Mouse (Mus musculus): ENCODE data around the gene Socs1. TPM values are rescaled to one million over a fixed set of nuclear protein-coding genes. Genes with fewer than 3 reads are reported as not detected.
A peak's percentile ranks its signal among the peaks of the same experiment; 100 is the strongest.

The Socs1 gene
- total and polyA plus RNA-seq, 2 experiments from 2014 or later = 4.6 to 7.9 TPM

DNA sequence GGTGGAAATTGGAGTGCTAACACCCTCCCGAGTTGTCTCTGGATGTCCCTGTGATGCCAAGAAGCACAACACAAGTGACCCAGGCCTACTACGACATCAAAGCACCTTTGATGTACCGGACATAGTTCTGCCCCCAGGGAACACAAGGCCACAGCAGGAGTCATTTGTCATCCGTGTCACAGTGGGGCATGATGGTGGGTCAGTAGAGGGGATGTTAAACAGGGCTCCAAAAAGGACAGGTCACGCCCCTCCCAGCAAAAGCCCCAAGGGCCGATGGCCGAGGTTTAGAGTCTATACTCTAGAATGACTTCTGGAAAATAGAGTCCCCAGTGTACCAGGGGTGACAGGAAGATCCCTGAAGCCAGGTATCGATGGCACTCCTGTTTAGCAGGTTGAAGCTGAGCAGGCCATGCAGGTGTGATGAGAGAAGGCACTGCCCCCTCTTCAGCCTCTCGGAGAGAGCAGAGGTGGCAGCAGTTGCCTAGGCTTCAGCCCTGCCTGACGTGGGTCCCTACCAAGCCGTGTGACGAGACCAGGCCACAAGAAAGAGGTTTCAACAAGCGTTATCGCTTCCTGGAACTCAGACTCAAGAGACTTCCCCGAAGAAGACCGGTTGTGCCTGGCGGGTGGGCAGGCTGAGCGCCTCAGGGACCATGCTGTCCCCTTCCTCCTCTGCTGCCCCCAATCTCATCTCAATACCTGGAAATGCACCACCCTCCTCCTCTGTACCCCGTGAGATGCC is 13.4 kb downstream of the Socs1 start:
- H3K4me2 ChIP-seq (ENCODE audit: low read depth, low read length, poor library complexity, severe bottlenecking) = no peak overlapping the region
- no peak for ATAC-seq (ENCODE audit: low FRiP score)
- no peak overlapping the region for H3K27ac ChIP-seq (ENCODE audit: low read depth, low read length)
- no peak overlapping the region for H3K4me3 ChIP-seq (ENCODE audit: low read depth, low read length)
- H3K9me3 ChIP-seq (ENCODE audit: low read length) = no peaks in the 10 kb centered on the region
- TF ChIP-seq CTCF (IDR thresholded peaks at IDR 0.05) = no peak
- H3K9ac ChIP-seq (replicated peaks; ENCODE audit: low read length, poor library complexity, severe bottlenecking) = no peak overlapping the region
- 66% methylated on average over 19 of the region's 19 CpGs for WGBS
- H3K27me3 ChIP-seq (ENCODE audit: insufficient read depth, low read length) = no peaks in the 10 kb centered on the region
- H3K36me3 ChIP-seq (ENCODE audit: insufficient read depth, low read length) = no peaks in the 10 kb centered on the region
- H3K4me1 ChIP-seq (ENCODE audit: insufficient read depth, low read length) = no peaks in the 10 kb centered on the region
- no peak for DNase-seq (ENCODE audit: low spot score)

DNA sequence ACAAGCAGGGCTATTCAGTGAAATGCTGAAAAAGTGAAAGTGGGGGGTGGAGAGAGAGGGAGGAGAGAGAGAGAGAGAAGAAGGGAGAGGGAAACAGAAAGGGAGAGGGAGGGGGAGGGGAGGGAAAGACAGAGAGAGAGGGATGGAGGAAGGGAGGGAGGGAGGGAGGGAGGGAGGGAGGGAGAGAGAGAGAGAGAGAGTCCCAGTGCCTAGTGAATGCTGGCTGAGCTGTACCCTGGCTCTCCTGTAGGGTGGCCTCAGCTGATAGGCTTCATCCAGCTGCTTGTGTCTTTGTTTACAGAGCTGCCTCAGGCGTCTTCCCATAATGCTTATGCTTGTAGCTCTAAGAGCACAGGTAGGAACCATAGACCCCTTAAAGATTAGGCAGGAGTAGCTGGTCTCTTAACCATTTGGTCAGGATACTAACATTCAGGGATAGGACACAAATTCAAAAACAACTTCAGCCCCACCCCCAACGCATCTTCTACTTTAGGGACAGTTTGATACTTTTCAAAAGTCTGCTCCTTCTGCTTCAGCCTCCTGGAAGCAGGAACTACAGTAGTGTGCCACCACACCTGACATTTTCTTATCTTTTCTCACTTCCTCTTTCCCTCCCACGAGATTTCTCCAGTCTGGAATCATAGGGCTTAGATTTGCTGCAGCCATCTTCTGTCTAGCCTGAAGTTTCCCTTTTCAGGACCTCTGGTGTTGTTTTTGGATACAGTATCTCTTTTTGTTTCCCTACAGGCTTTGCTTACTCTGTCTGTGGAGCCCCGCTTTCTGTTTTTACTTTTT is 14.6 kb downstream of the Socs1 start:
- Histone ChIP-seq H3K9me3 (ENCODE audit: low read length) (no peaks in the 10 kb centered on the region), H3K4me3 (ENCODE audit: low read depth, low read length) (no peak overlapping the region), H3K27me3 (ENCODE audit: insufficient read depth, low read length) (no peaks in the 10 kb centered on the region), H3K36me3 (ENCODE audit: insufficient read depth, low read length) (no peaks in the 10 kb centered on the region), H3K4me2 (ENCODE audit: low read depth, low read length, poor library complexity, severe bottlenecking) (no peak overlapping the region), H3K4me1 (ENCODE audit: insufficient read depth, low read length) (no peaks in the 10 kb centered on the region), H3K27ac (ENCODE audit: low read depth, low read length) (no peak overlapping the region), H3K9ac (replicated peaks; ENCODE audit: low read length, poor library complexity, severe bottlenecking) (no peak overlapping the region)
- ATAC-seq (ENCODE audit: low FRiP score) (no peak), DNase-seq (ENCODE audit: low spot score) (no peak)
- WGBS = 51% methylated on average over 4 of the region's 4 CpGs
- 0 out of 2 replicates have a peak, but pooled peaks have one; percentile 3 for TF ChIP-seq CTCF (IDR thresholded peaks at IDR 0.05)

DNA sequence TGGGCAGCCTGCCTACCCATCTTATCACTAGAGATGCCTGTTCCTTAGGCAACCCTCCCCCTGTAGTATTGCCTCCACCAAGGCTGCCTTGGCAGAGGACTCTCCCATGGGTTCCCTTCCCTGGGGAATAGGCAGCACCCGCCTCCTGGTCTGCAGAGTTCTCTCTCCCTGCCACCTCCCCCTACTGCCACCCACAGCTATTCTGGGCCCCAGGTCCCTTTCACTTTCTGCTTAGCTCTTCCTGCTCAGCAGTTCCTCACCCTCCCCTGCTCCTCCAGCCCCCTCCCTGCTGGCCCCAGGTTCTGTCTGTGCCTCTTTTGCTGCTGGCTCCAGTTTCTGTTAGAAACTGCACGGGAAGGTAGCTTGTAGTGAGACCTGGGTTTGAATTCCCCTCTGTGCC is 15.7 kb downstream of the Socs1 start:
- DNase-seq (ENCODE audit: low spot score) = no peak
- H3K27ac ChIP-seq (ENCODE audit: low read depth, low read length) = no peak overlapping the region
- no peaks in the 10 kb centered on the region for H3K9me3 ChIP-seq (ENCODE audit: low read length)
- 31% methylated on average over 2 of the region's 2 CpGs for WGBS
- no peak for TF ChIP-seq CTCF (IDR thresholded peaks at IDR 0.05)
- H3K9ac ChIP-seq (replicated peaks; ENCODE audit: low read length, poor library complexity, severe bottlenecking) = no peak overlapping the region
- no peak overlapping the region for H3K4me3 ChIP-seq (ENCODE audit: low read depth, low read length)
- no peak overlapping the region for H3K4me2 ChIP-seq (ENCODE audit: low read depth, low read length, poor library complexity, severe bottlenecking)
- no peaks in the 10 kb centered on the region for H3K36me3 ChIP-seq (ENCODE audit: insufficient read depth, low read length)
- no peak for ATAC-seq (ENCODE audit: low FRiP score)
- H3K27me3 ChIP-seq (ENCODE audit: insufficient read depth, low read length) = no peaks in the 10 kb centered on the region
- H3K4me1 ChIP-seq (ENCODE audit: insufficient read depth, low read length) = no peaks in the 10 kb centered on the region

- 62% methylated on average over 9 of the region's 9 CpGs for WGBS
- Histone ChIP-seq H3K4me2 (ENCODE audit: low read depth, low read length, poor library complexity, severe bottlenecking) (no peak overlapping the region), H3K27me3 (ENCODE audit: insufficient read depth, low read length) (no peaks in the 10 kb centered on the region), H3K9me3 (ENCODE audit: low read length) (no peaks in the 10 kb centered on the region), H3K27ac (ENCODE audit: low read depth, low read length) (no peak overlapping the region), H3K4me1 (ENCODE audit: insufficient read depth, low read length) (no peaks in the 10 kb centered on the region), H3K9ac (replicated peaks; ENCODE audit: low read length, poor library complexity, severe bottlenecking) (no peak overlapping the region), H3K36me3 (ENCODE audit: insufficient read depth, low read length) (no peaks in the 10 kb centered on the region), H3K4me3 (ENCODE audit: low read depth, low read length) (no peak overlapping the region)
- DNase-seq (ENCODE audit: low spot score) (no peak), ATAC-seq (ENCODE audit: low FRiP score) (no peak)
- no peak for TF ChIP-seq CTCF (IDR thresholded peaks at IDR 0.05)
Measured at GRCm38 (mm10) chr16:10768821-10769220, 16.5 kb downstream of the Socs1 start.

DNA sequence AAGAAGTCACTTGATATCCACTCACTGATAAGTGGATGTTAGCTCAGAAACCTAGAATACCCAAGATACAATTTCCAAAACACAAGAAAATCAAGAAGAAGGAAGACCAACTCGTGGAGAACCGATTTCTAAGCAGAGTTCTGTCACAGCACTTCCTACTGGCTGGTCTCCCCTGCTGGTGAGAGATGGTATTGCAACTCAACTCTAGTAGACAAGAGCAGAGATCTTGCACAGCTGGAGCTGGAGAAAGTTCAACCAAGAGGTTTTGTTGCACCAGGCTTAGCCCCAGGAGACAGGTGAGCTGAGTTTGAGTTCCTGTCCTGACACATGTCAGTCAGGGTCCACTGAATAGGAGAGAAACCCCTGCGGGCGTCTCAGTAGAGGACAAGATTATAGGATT is 18.2 kb downstream of the Socs1 start:
- no peak for ATAC-seq (ENCODE audit: low FRiP score)
- Histone ChIP-seq H3K9ac (replicated peaks; ENCODE audit: low read length, poor library complexity, severe bottlenecking) (no peak overlapping the region), H3K4me2 (ENCODE audit: low read depth, low read length, poor library complexity, severe bottlenecking) (no peak overlapping the region), H3K27me3 (ENCODE audit: insufficient read depth, low read length) (no peaks in the 10 kb centered on the region), H3K36me3 (ENCODE audit: insufficient read depth, low read length) (no peaks in the 10 kb centered on the region), H3K27ac (ENCODE audit: low read depth, low read length) (no peak overlapping the region), H3K4me3 (ENCODE audit: low read depth, low read length) (no peak overlapping the region), H3K9me3 (ENCODE audit: low read length) (no peaks in the 10 kb centered on the region), H3K4me1 (ENCODE audit: insufficient read depth, low read length) (no peaks in the 10 kb centered on the region)
- WGBS = 39% methylated on average over 4 of the region's 4 CpGs
- peak; percentile 69 for DNase-seq (ENCODE audit: low spot score)
- TF ChIP-seq CTCF (IDR thresholded peaks at IDR 0.05) = peak; percentile 77

DNA sequence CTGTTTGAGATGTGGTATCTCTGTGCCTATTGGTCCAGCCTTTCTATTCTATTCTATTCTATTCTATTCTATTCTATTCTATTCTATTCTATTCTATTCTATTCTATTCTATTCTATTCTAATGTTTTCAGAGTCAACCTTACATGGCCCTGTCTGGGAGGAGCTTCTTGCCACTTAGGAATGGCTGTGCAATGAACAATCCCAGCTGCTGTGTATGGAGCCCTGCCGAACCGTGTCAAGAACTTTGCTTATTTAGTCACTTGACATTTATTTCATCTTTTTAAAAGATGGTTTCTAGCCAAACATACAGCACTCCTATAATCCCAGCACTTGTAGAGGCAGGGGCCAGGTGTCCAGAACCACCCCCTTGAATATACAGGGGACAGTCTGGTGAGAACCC is 21.0 kb downstream of the Socs1 start:
- H3K9ac ChIP-seq (replicated peaks; ENCODE audit: low read length, poor library complexity, severe bottlenecking) = no peak overlapping the region
- no peak for TF ChIP-seq CTCF (IDR thresholded peaks at IDR 0.05)
- H3K27ac ChIP-seq (ENCODE audit: low read depth, low read length) = no peak overlapping the region
- no peaks in the 10 kb centered on the region for H3K4me1 ChIP-seq (ENCODE audit: insufficient read depth, low read length)
- no peak overlapping the region for H3K4me2 ChIP-seq (ENCODE audit: low read depth, low read length, poor library complexity, severe bottlenecking)
- ATAC-seq (ENCODE audit: low FRiP score) = no peak
- no peaks in the 10 kb centered on the region for H3K9me3 ChIP-seq (ENCODE audit: low read length)
- no peaks in the 10 kb centered on the region for H3K27me3 ChIP-seq (ENCODE audit: insufficient read depth, low read length)
- H3K4me3 ChIP-seq (ENCODE audit: low read depth, low read length) = no peak overlapping the region
- 76% methylated on average over 2 of the region's 2 CpGs for WGBS
- no peak for DNase-seq (ENCODE audit: low spot score)
- H3K36me3 ChIP-seq (ENCODE audit: insufficient read depth, low read length) = no peaks in the 10 kb centered on the region

Measured in midbrain, postnatal 0 days (tissue).